Mouse (Mus musculus) forebrain, postnatal 0 days (tissue): ENCODE results near the gene Slc25a31. TPM values are rescaled to one million over a fixed set of nuclear protein-coding genes. Genes with fewer than 3 reads are reported as not detected.

ENCODE experiments used
- ATAC-seq: fragments of 200-750 bp; cut with Nextera tagmentation; 2 replicates; pipeline ENCODE4 v1.8.0; 2017; ENCODE audit warnings: mild to moderate bottlenecking, moderate library complexity
- DNase-seq: peaks from one replicate; pipeline ENCODE4 v3.0.0-alpha.2; 2015
- H3K27ac ChIP-seq: fragments of 300-500 bp; sonication (generic); 2 replicates; pipeline ENCODE4 v1.5.1; 2014; ENCODE audit warnings: low read depth, mild to moderate bottlenecking, antibody characterized with exemption, low read length, moderate library complexity, mixed read lengths
- H3K27me3 ChIP-seq: fragments of 300-500 bp; sonication (generic); 2 replicates; pipeline ENCODE4 v1.6.1; 2014; ENCODE audit warnings: mild to moderate bottlenecking, low read length, mixed read lengths; ENCODE audit not compliant: insufficient read depth
- H3K36me3 ChIP-seq: fragments of 300-500 bp; sonication (generic); 2 replicates; pipeline ENCODE4 v1.6.1; 2014; ENCODE audit warnings: mild to moderate bottlenecking, moderate library complexity; ENCODE audit not compliant: insufficient read depth
- H3K4me1 ChIP-seq: fragments of 300-500 bp; sonication (generic); 2 replicates; pipeline ENCODE4 v1.6.1; 2014; ENCODE audit warnings: antibody characterized with exemption; ENCODE audit not compliant: insufficient read depth
- H3K4me2 ChIP-seq: fragments of 300-500 bp; sonication (generic); 2 replicates; pipeline ENCODE4 v1.6.1; 2014; ENCODE audit warnings: low read depth, mild to moderate bottlenecking, moderate library complexity
- H3K4me3 ChIP-seq: fragments of 300-500 bp; sonication (generic); 2 replicates; pipeline ENCODE4 v1.5.1; 2014; ENCODE audit warnings: low read depth, low read length, mixed read lengths
- H3K9ac ChIP-seq: fragments of 300-500 bp; sonication (generic); 2 replicates; pipeline ENCODE4 v1.6.1; 2014; ENCODE audit warnings: mild to moderate bottlenecking
- H3K9me3 ChIP-seq: fragments of 300-500 bp; sonication (generic); 2 replicates; pipeline ENCODE4 v1.6.1; 2016; ENCODE audit warnings: low read length
- CTCF ChIP-seq: sonication (generic); IDR thresholded peaks from 2 replicates; pipeline ENCODE4 v1.5.1; 2016; ENCODE audit warnings: antibody characterized with exemption, control low read depth, low read depth
- WGBS: fragments of 180-500 bp; shearing (Covaris S2); extraction: QIAGEN DNeasy Blood & Tissue Kit; methylation state at CpG from one replicate; pipeline ENCODE4 v1.1.7; 2014; 5-methylcytosine and 5-hydroxymethylcytosine counted together
- polyA plus RNA-seq: library from polyadenylated mRNA; unstranded; fragments of >200 nt; fragmentation: Nextera tagmentation; extraction: Ambion mirVana; gene quantifications from 2 replicates; pipeline ENCODE4 v1.2.1, GENCODE M21; 2015
- total RNA-seq: library from RNA; depleted of rRNA; stranded (reverse); fragments of >200 nt; gene quantifications from 2 replicates; pipeline ENCODE4 v1.2.3, GENCODE M21; 2014

The Slc25a31 gene
- total and polyA plus RNA-seq, 2 experiments from 2014 or later = 0.05 to 0.16 TPM

DNA sequence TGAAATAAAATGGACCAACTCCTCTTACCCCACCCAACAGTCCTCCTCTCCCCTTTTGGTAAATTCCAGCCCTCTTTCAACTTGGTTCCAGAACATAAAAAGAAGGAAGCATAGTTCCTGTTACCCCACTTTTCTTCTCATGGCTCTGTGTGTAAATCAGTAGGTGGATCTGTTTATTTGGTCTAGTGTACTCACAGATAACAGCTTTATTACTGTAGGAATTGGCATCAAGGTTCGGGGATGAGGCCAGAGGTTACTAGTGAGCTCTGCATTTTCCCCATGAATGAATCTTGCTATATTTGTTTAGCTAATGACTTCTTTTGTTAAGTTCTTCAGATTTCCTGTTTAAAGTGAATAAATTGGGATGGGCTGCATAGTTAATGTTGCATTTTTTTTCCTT is 7.4 kb downstream of the Slc25a31 start:
- no peak overlapping the region for H3K4me3 ChIP-seq
- WGBS = 31% methylated on average over 1 of the region's 1 CpGs
- no peak overlapping the region for H3K4me2 ChIP-seq
- H3K9me3 ChIP-seq = no peaks in the 10 kb centered on the region
- no peak for DNase-seq
- no peak for ATAC-seq
- H3K36me3 ChIP-seq = no peaks in the 10 kb centered on the region
- H3K27ac ChIP-seq = no peak overlapping the region
- H3K9ac ChIP-seq = no peak overlapping the region
- TF ChIP-seq CTCF = no peak
- H3K4me1 ChIP-seq = no peaks in the 10 kb centered on the region
- no peaks in the 10 kb centered on the region for H3K27me3 ChIP-seq

GRCm38 (mm10) chr3:40719022-40719421 is 10.4 kb downstream of the Slc25a31 start:
- H3K9ac ChIP-seq = no peak overlapping the region
- H3K36me3 ChIP-seq = no peaks in the 10 kb centered on the region
- no peak overlapping the region for H3K4me2 ChIP-seq
- DNase-seq (no peak), ATAC-seq (no peak)
- 85% methylated on average over 3 of the region's 3 CpGs for WGBS
- H3K27me3 ChIP-seq = no peaks in the 10 kb centered on the region
- no peak overlapping the region for H3K4me3 ChIP-seq
- no peak overlapping the region for H3K27ac ChIP-seq
- H3K9me3 ChIP-seq = no peaks in the 10 kb centered on the region
- no peaks in the 10 kb centered on the region for H3K4me1 ChIP-seq
- TF ChIP-seq CTCF = no peak

GRCm38 (mm10) chr3:40738381-40738912 is 29.8 kb downstream of the Slc25a31 start:
- ATAC-seq = no peak
- H3K36me3 ChIP-seq = no peaks in the 10 kb centered on the region
- no peak for TF ChIP-seq CTCF
- H3K27ac ChIP-seq = no peak overlapping the region
- H3K9ac ChIP-seq = no peak overlapping the region
- no peaks in the 10 kb centered on the region for H3K4me1 ChIP-seq
- no peaks in the 10 kb centered on the region for H3K9me3 ChIP-seq
- WGBS = 90% methylated on average over 6 of the region's 6 CpGs
- H3K4me3 ChIP-seq = no peak overlapping the region
- no peak for DNase-seq
- H3K4me2 ChIP-seq = no peak overlapping the region
- H3K27me3 ChIP-seq = no peaks in the 10 kb centered on the region

DNA sequence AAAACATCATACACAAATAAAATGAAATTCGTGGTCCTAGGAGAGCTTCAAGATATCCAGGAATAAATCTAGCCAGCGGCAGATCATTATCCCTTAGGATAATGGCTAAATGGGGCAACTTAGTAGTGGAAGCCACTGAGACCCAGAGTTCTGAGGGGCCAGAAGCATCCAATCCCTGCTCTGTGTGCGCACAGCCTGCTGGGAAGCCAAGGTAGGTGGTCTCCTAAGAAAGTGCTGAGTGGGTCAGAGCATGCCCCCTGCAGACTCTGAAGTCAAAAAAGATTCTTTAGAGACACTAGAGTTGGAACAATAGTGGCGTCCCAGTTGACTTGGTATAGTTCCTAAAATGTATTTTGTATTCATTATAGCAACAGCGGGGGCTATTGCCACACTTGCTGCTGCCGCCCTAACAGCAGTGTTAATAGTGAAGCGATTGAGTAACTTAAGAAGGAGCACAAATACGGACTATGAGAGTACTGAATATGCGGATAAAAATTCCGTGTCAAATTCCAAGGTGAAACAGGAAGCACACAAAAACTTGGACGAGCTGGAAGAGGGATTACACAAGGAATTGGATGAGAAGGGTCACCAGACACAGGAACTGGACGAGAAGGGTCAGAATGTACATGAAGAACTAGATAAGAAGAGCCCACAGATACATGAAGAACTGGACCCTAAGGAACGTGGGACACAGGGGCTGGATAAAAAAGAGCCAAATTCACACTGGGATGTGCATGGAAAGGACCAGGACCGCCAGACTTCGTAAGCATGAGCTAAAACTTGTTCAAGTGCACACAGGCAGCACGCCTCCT is 35.6 kb downstream of the Slc25a31 start, which contains the start of gene Hspa4l:
Hspa4l (plus strand) TSS at position 472 of the 812 bp plus-strand sequence.
- peak within 1 kb of the TSS; percentile 90 for H3K27ac ChIP-seq
- H3K9me3 ChIP-seq = no peaks in the 10 kb centered on the region
- H3K4me1 ChIP-seq = peaks cover 10% of the 10 kb centered on the region; the same call in 1 of the 2 replicates
- peak within 1 kb of the TSS; percentile 87 for H3K4me3 ChIP-seq
- peak within 1 kb of the TSS; percentile 92 for H3K4me2 ChIP-seq
- no peaks in the 10 kb centered on the region for H3K36me3 ChIP-seq
- DNase-seq (no peak), ATAC-seq (no peak)
- H3K27me3 ChIP-seq = no peaks in the 10 kb centered on the region
- WGBS = 13% methylated on average over 16 of the region's 16 CpGs
- no peak for TF ChIP-seq CTCF
- H3K9ac ChIP-seq = peak within 1 kb of the TSS; percentile 87

DNA sequence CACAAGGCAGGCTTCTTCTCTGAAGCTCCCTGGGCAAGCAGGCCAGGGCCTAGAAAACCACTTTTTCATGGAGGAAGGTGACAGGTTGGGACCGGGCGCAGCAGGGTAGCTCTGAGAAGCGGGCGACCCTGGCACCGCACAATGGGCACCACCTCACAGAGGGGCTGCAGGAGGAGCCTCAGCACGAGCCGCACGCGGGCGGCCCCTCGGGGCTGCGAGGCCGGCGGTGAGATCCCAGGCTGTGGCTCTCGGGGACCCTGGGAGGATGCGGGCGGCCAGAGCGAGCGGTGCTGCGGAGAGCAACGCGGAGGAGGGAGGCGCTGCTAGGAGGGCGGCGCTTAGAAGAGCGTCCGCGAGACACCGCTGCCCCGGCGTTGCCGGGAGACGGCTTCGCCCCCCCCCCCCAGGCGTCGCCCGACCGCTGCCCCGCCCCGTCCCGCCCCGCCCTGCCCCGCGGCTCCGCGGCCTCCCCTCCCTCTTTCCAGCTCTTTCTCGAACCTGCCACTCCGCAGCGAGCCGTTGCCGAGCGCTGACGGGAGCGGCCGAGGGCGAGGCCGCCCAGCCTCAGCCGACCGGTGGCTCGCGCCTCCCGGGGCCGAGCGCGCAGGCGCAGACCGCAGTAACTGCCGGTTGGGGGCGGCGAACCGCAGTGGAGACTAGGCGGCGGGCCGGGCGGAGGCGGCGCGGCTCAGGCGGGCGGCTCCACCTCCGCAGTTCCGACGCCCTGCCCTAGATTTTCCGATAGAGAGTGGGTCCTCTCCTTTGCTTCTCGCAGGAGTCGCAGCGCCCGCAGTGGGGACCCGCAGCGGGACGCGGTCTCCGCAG is 36.4 kb downstream of the Slc25a31 start:
- under 1% methylated on average over 71 of the region's 93 CpGs for WGBS
- Histone ChIP-seq H3K9ac (peak overlapping the region; percentile 87), H3K9me3 (no peaks in the 10 kb centered on the region), H3K27me3 (no peaks in the 10 kb centered on the region), H3K4me1 (peaks cover 10% of the 10 kb centered on the region; the same call in 1 of the 2 replicates), H3K4me2 (peak overlapping the region; percentile 92), H3K4me3 (peak overlapping the region; percentile 87), H3K36me3 (no peaks in the 10 kb centered on the region), H3K27ac (peak overlapping the region; percentile 90)
- peak; percentile 94 for DNase-seq
- no peak for TF ChIP-seq CTCF
- peak; percentile 96 for ATAC-seq

DNA sequence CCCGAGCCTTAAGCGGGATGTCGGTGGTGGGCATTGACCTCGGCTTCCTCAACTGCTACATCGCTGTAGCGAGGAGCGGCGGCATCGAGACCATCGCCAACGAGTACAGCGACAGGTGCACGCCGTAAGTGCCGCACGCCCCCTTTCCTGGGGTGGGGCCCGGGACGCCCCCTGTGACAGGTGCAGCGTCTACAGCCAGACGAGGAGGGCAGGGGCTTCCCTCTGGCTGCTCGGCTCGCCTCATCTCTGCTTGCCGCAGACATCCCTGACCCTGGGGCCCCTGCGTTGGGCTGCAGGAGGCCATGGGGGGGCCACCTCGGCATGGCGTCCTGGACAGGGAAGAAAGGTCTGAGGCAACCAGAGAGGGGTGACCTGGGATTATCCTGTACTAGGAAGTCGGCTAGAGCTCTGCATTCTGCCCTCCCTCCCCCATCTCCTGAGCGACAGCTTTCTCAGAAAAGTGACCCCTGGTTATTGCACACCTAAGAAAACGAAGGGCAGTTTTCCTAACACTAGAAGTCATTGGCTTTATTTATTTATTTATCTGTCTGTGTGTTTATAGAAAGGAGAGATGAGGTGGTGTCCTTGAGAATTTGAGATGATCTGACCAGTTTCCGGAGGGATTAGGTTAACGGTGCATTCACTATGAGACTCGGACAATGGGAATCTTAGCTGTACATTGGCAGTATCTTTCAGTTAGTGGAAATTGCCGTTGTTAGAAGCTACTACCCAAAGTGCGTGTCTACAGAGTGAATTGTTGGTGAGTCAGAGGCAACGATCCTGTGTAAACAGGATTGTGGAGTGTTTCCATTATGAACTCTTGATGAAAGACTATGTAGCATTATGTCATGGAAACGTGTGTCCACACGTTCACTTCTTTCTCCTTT is 37.2 kb downstream of the Slc25a31 start:
- Histone ChIP-seq H3K9ac (peak overlapping the region; percentile 87), H3K27me3 (no peaks in the 10 kb centered on the region), H3K4me1 (peaks cover 10% of the 10 kb centered on the region; the same call in 1 of the 2 replicates), H3K4me2 (peak overlapping the region; percentile 92), H3K9me3 (no peaks in the 10 kb centered on the region), H3K27ac (peak overlapping the region; percentile 90), H3K4me3 (peak overlapping the region; percentile 87), H3K36me3 (no peaks in the 10 kb centered on the region)
- WGBS = 3% methylated on average over 37 of the region's 37 CpGs
- no peak; the same call in 1 of the 2 replicates for ATAC-seq
- TF ChIP-seq CTCF = no peak; the same call in 1 of the 2 replicates
- peak; percentile 49 for DNase-seq
